Mouse (Mus musculus) neural tube, embryonic 14.5 days (tissue): Measurements from ENCODE around the gene Fnd3c2. TPM values are rescaled to one million over a fixed set of nuclear protein-coding genes. Genes with fewer than 3 reads are reported as not detected.
"Not testable (repeated sequence)": the region's sequence is repeated elsewhere in the genome, so short reads cannot be mapped to it uniquely, and the experiment has no call there.

ENCODE experiments used
- ATAC-seq: fragments of 200-750 bp; cut with Nextera tagmentation; 2 replicates; pipeline ENCODE4 v1.8.0; 2017; ENCODE audit warnings: low read depth, mild to moderate bottlenecking, moderate TSS enrichment, moderate library complexity
- H3K27ac ChIP-seq: fragments of 300-500 bp; sonication (generic); 2 replicates; pipeline ENCODE4 v1.5.1; 2014; ENCODE audit warnings: low read depth, mild to moderate bottlenecking, control low read depth, low read length, moderate library complexity, mixed read lengths
- H3K27me3 ChIP-seq: fragments of 300-500 bp; sonication (generic); 2 replicates; pipeline ENCODE4 v1.6.1; 2014; ENCODE audit warnings: low read length; ENCODE audit not compliant: control insufficient read depth, insufficient read depth
- H3K36me3 ChIP-seq: fragments of 300-500 bp; sonication (generic); 2 replicates; pipeline ENCODE4 v1.6.1; 2014; ENCODE audit warnings: low read length, mixed read lengths; ENCODE audit not compliant: control insufficient read depth, insufficient read depth
- H3K4me1 ChIP-seq: fragments of 300-500 bp; sonication (generic); 2 replicates; pipeline ENCODE4 v1.6.1; 2014; ENCODE audit warnings: low read length; ENCODE audit not compliant: control insufficient read depth, insufficient read depth
- H3K4me2 ChIP-seq: fragments of 300-500 bp; sonication (generic); 2 replicates; pipeline ENCODE4 v1.6.1; 2014; ENCODE audit warnings: mild to moderate bottlenecking, low read depth, low read length, control low read depth
- H3K4me3 ChIP-seq: fragments of 300-500 bp; sonication (generic); 2 replicates; pipeline ENCODE4 v1.5.1; 2014; ENCODE audit warnings: low read depth, low read length, control low read depth, mixed read lengths
- H3K9ac ChIP-seq: fragments of 300-500 bp; sonication (generic); replicated peaks from 2 replicates; pipeline ENCODE4 v1.6.1; 2014; ENCODE audit warnings: low read depth, mild to moderate bottlenecking, control low read depth, low read length, mixed read lengths
- H3K9me3 ChIP-seq: fragments of 300-500 bp; sonication (generic); 2 replicates; pipeline ENCODE4 v1.6.1; 2016; ENCODE audit warnings: low read length; ENCODE audit not compliant: control insufficient read depth
- WGBS: fragments of 180-500 bp; shearing (Covaris S2); extraction: QIAGEN DNeasy Blood & Tissue Kit; methylation state at CpG from one replicate; pipeline ENCODE4 v1.1.7; 2014; 5-methylcytosine and 5-hydroxymethylcytosine counted together
- polyA plus RNA-seq: library from polyadenylated mRNA; unstranded; fragments of >200 nt; fragmentation: Nextera tagmentation; extraction: Ambion mirVana; gene quantifications from 2 replicates; pipeline ENCODE4 v1.2.1, GENCODE M21; 2014

The Fnd3c2 gene
- not detected in 2 replicates for polyA plus RNA-seq

GRCm38 (mm10) chrX:106255276-106255675, at the start of gene Fnd3c2:
Fnd3c2 (minus strand) TSS chrX:106255376.
- ATAC-seq, result no peak
- Histone ChIP-seq H3K4me1 (no peaks in the 10 kb centered on the region), H3K4me3 (no peak within 1 kb of the TSS), H3K9ac (no peak within 1 kb of the TSS), H3K4me2 (no peak within 1 kb of the TSS), H3K27ac (no peak within 1 kb of the TSS), H3K36me3 (no peaks in the 10 kb centered on the region), H3K27me3 (no peaks in the 10 kb centered on the region), H3K9me3 (no peaks in the 10 kb centered on the region)
- 86% methylated on average over 4 of the region's 4 CpGs for WGBS

- ATAC-seq, result no peak
- H3K4me1 ChIP-seq, result no peaks in the 10 kb centered on the region
- H3K27ac ChIP-seq, result no peak overlapping the region
- no peaks in the 10 kb centered on the region for H3K36me3 ChIP-seq
- H3K4me2 ChIP-seq, result no peak overlapping the region
- no peaks in the 10 kb centered on the region for H3K27me3 ChIP-seq
- H3K9me3 ChIP-seq, result no peaks in the 10 kb centered on the region
- H3K9ac ChIP-seq, result no peak overlapping the region
- 81% methylated on average over 2 of the region's 2 CpGs for WGBS
- H3K4me3 ChIP-seq, result no peak overlapping the region
Measured at GRCm38 (mm10) chrX:106284441-106284840, 29.3 kb upstream of the Fnd3c2 start.

- Histone ChIP-seq H3K4me3 (peak within 1 kb of the TSS; percentile 52), H3K36me3 (no peaks in the 10 kb centered on the region), H3K27me3 (no peaks in the 10 kb centered on the region), H3K4me1 (no peaks in the 10 kb centered on the region), H3K27ac (peak within 1 kb of the TSS; percentile 89), H3K4me2 (peak within 1 kb of the TSS; percentile 45), H3K9me3 (no peaks in the 10 kb centered on the region), H3K9ac (peak within 1 kb of the TSS; percentile 69; the same call in 1 of the 2 replicates)
- no peak for ATAC-seq
- 92% methylated on average over 25 of the region's 25 CpGs for WGBS
Measured at GRCm38 (mm10) chrX:106221058-106221457, 34.1 kb downstream of the Fnd3c2 start, which contains the start of gene Taf9b. Taf9b (minus strand) TSS chrX:106221158.

GRCm38 (mm10) chrX:106219171-106220032, 35.8 kb downstream of the Fnd3c2 start:
- peak; percentile 96 for ATAC-seq
- Histone ChIP-seq H3K36me3 (no peaks in the 10 kb centered on the region), H3K4me3 (peak overlapping the region; percentile 52), H3K27ac (peak overlapping the region; percentile 89), H3K9me3 (no peaks in the 10 kb centered on the region), H3K9ac (peak overlapping the region; percentile 69), H3K27me3 (no peaks in the 10 kb centered on the region), H3K4me1 (no peaks in the 10 kb centered on the region), H3K4me2 (peak overlapping the region; percentile 45)
- WGBS, result 25% methylated on average over 59 of the region's 60 CpGs

- no peak for ATAC-seq
- WGBS, result 88% methylated on average over 2 of the region's 2 CpGs
- H3K27ac ChIP-seq, result no peak overlapping the region
Measured at GRCm38 (mm10) chrX:106209100-106209499, 46.1 kb downstream of the Fnd3c2 start.

GRCm38 (mm10) chrX:106198904-106199303, 56.3 kb downstream of the Fnd3c2 start:
- H3K27ac ChIP-seq, result no peak overlapping the region
- H3K27me3 ChIP-seq, result no peaks in the 10 kb centered on the region
- H3K4me3 ChIP-seq, result no peak overlapping the region
- no peaks in the 10 kb centered on the region for H3K9me3 ChIP-seq
- no peak overlapping the region for H3K4me2 ChIP-seq
- ATAC-seq, result no peak
- no peaks in the 10 kb centered on the region; the same call in 1 of the 2 replicates for H3K36me3 ChIP-seq
- H3K4me1 ChIP-seq, result no peaks in the 10 kb centered on the region
- H3K9ac ChIP-seq, result no peak overlapping the region
- WGBS, result 84% methylated on average over 5 of the region's 5 CpGs

More at GRCm38 (mm10) chrX:106209100-106209499, 46.1 kb downstream of the Fnd3c2 start:
- no peaks in the 10 kb centered on the region for H3K9me3 ChIP-seq
- H3K9ac ChIP-seq, result no peak overlapping the region
- H3K4me1 ChIP-seq, result no peaks in the 10 kb centered on the region
- no peaks in the 10 kb centered on the region for H3K36me3 ChIP-seq
- H3K4me2 ChIP-seq, result no peak overlapping the region
- H3K27me3 ChIP-seq, result no peaks in the 10 kb centered on the region
- no peak overlapping the region for H3K4me3 ChIP-seq

GRCm38 (mm10) chrX:106197308-106197707, 57.9 kb downstream of the Fnd3c2 start:
- Histone ChIP-seq H3K9me3 (no peaks in the 10 kb centered on the region), H3K4me1 (no peaks in the 10 kb centered on the region), H3K27ac (no peak overlapping the region), H3K9ac (no peak overlapping the region), H3K27me3 (no peaks in the 10 kb centered on the region), H3K4me2 (no peak overlapping the region), H3K4me3 (no peak overlapping the region), H3K36me3 (no peaks in the 10 kb centered on the region; the same call in 1 of the 2 replicates)
- 71% methylated on average over 5 of the region's 5 CpGs for WGBS
- ATAC-seq, result no peak

- H3K27ac ChIP-seq, result not testable (repeated sequence)
- WGBS, result 94% methylated on average over 6 of the region's 6 CpGs
Measured at GRCm38 (mm10) chrX:106194361-106194760, 60.8 kb downstream of the Fnd3c2 start.

GRCm38 (mm10) chrX:106190091-106190490, 65.1 kb downstream of the Fnd3c2 start:
- no peaks in the 10 kb centered on the region for H3K9me3 ChIP-seq
- no peaks in the 10 kb centered on the region for H3K27me3 ChIP-seq
- WGBS, result 49% methylated on average over 4 of the region's 4 CpGs
- H3K9ac ChIP-seq, result no peak overlapping the region
- H3K4me1 ChIP-seq, result peaks cover 9% of the 10 kb centered on the region; the same call in 1 of the 2 replicates
- peak overlapping the region; percentile 71; the same call in 1 of the 2 replicates for H3K4me2 ChIP-seq
- H3K36me3 ChIP-seq, result no peaks in the 10 kb centered on the region
- H3K4me3 ChIP-seq, result no peak overlapping the region
- H3K27ac ChIP-seq, result no peak overlapping the region
- ATAC-seq, result no peak

More at GRCm38 (mm10) chrX:106194361-106194760, 60.8 kb downstream of the Fnd3c2 start:
- not testable (repeated sequence) for ATAC-seq, H3K9me3 ChIP-seq, H3K27me3 ChIP-seq, H3K36me3 ChIP-seq, H3K4me1 ChIP-seq, H3K4me2 ChIP-seq, H3K4me3 ChIP-seq, H3K9ac ChIP-seq
